In the genomic region with DNA sequence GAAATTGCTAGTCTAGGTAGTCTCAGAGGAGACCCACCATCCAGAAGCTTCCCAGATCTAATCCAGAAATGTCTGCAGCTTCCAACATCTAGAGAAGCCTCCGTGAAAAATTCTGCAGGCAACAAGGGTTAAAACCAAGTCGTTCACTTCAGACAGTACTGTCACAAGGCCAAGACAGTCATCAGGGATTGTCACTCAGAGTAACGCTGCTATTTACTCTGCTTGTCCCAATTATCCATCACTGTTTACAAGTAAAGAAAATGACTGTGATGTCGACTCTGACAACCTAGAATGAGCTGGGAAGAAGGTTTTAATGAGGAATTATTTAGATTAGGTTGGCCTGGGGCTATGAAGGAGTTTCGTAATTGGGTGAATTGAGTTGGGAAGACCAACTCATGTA, we compare ENCODE assay signal across 8 mouse cellular contexts.
DNase-seq lines count a peak whose midpoint lies in the region; ATAC-seq lines count a peak whose summit lies in the region.

No protein-coding gene starts in this region.

- H3K36me3 ChIP-seq in hindbrain, embryonic 10.5 days, result no peaks in the 10 kb centered on the region
- no peaks in the 10 kb centered on the region for H3K36me3 ChIP-seq in hindbrain, embryonic 12.5 days
- H3K36me3 ChIP-seq in neural tube, embryonic 12.5 days, result no peaks in the 10 kb centered on the region
- H3K36me3 ChIP-seq in intestine, embryonic 15.5 days, result no peaks in the 10 kb centered on the region

- no peaks in the 10 kb centered on the region for H3K27me3 ChIP-seq in hindbrain, embryonic 10.5 days (ENCODE audit: insufficient read depth, poor library complexity, severe bottlenecking)
- no peaks in the 10 kb centered on the region; the same call in 1 of the 2 replicates for H3K27me3 ChIP-seq in hindbrain, embryonic 12.5 days
- H3K27me3 ChIP-seq in neural tube, embryonic 12.5 days (replicated peaks), result no peaks in the 10 kb centered on the region
- no peaks in the 10 kb centered on the region for H3K27me3 ChIP-seq in intestine, embryonic 15.5 days (replicated peaks)

- H3K4me3 ChIP-seq in hindbrain, embryonic 10.5 days, result peak overlapping the region; percentile 42; the same call in 1 of the 2 replicates
- no peak overlapping the region for H3K4me3 ChIP-seq in hindbrain, embryonic 12.5 days
- no peak overlapping the region for H3K4me3 ChIP-seq in neural tube, embryonic 12.5 days
- H3K4me3 ChIP-seq in intestine, embryonic 15.5 days (replicated peaks), result no peak overlapping the region

- 72% methylated on average over 5 of the region's 5 CpGs for WGBS in hindbrain, embryonic 10.5 days
- WGBS in hindbrain, embryonic 12.5 days, result 65% methylated on average over 5 of the region's 5 CpGs
- WGBS in neural tube, embryonic 12.5 days, result 70% methylated on average over 5 of the region's 5 CpGs
- 49% methylated on average over 5 of the region's 5 CpGs for WGBS in intestine, embryonic 15.5 days

- H3K4me2 ChIP-seq in hindbrain, embryonic 12.5 days (replicated peaks), result no peak overlapping the region
- peak overlapping the region; percentile 49 for H3K4me2 ChIP-seq in neural tube, embryonic 12.5 days (replicated peaks)
- peak overlapping the region; percentile 47; the same call in 1 of the 2 replicates for H3K4me2 ChIP-seq in intestine, embryonic 15.5 days (replicated peaks)

- intact Hi-C loops in left cerebral cortex, postnatal 36 days (cut with DNase I), result loop anchor here (1.0 to 5.0 kb wide), 3 partner anchors 85 to 250 kb away; no protein-coding TSS in a partner anchor

- no peak for DNase-seq in hindbrain, embryonic 10.5 days (ENCODE audit: low spot score)
- DNase-seq in neural tube, embryonic 10.5 days (ENCODE audit: extremely low spot score, low spot score), result no peak
- DNase-seq in right cerebral cortex, adult 18-20 months, result no peak
- DNase-seq in spleen, postnatal 14 days (ENCODE audit: low spot score in 2 of 2), result no peak
- no peak for DNase-seq in left cerebral cortex, postnatal 36 days (ENCODE audit: low spot score in 2 of 2)

- no peak for ATAC-seq in hindbrain, embryonic 12.5 days (ENCODE audit: low FRiP score)
- ATAC-seq in neural tube, embryonic 12.5 days (ENCODE audit: low FRiP score, low read depth), result no peak
- no peak for ATAC-seq in intestine, embryonic 15.5 days

- no peak overlapping the region for H3K9ac ChIP-seq in hindbrain, embryonic 12.5 days
- H3K9ac ChIP-seq in neural tube, embryonic 12.5 days, result no peak overlapping the region
- no peak overlapping the region for H3K9ac ChIP-seq in intestine, embryonic 15.5 days

- no peaks in the 10 kb centered on the region for H3K4me1 ChIP-seq in hindbrain, embryonic 10.5 days (replicated peaks)
- H3K4me1 ChIP-seq in hindbrain, embryonic 12.5 days, result 0 out of 2 replicates have a peak, but pooled peaks cover 3% of the 10 kb centered on the region
- no peaks in the 10 kb centered on the region for H3K4me1 ChIP-seq in neural tube, embryonic 12.5 days
- no peaks in the 10 kb centered on the region for H3K4me1 ChIP-seq in intestine, embryonic 15.5 days (replicated peaks)

- H3K27ac ChIP-seq in hindbrain, embryonic 10.5 days, result no peak overlapping the region
- H3K27ac ChIP-seq in hindbrain, embryonic 12.5 days, result no peak overlapping the region
- no peak overlapping the region for H3K27ac ChIP-seq in neural tube, embryonic 12.5 days
- no peak overlapping the region for H3K27ac ChIP-seq in intestine, embryonic 15.5 days

- H3K9me3 ChIP-seq in hindbrain, embryonic 10.5 days, result no peaks in the 10 kb centered on the region
- H3K9me3 ChIP-seq in hindbrain, embryonic 12.5 days (replicated peaks), result no peaks in the 10 kb centered on the region
- H3K9me3 ChIP-seq in neural tube, embryonic 12.5 days, result no peaks in the 10 kb centered on the region
- H3K9me3 ChIP-seq in intestine, embryonic 15.5 days, result no peaks in the 10 kb centered on the region
